Mouse (Mus musculus) layer of hippocampus, postnatal 14 days (tissue): ENCODE measurements around the gene Psmb1. TPM values are rescaled to one million over a fixed set of nuclear protein-coding genes. Genes with fewer than 3 reads are reported as not detected.
A peak's percentile ranks its signal among the peaks of the same experiment; 100 is the strongest.
"Not testable (repeated sequence)": the region's sequence is repeated elsewhere in the genome, so short reads cannot be mapped to it uniquely, and the experiment has no call there.

Experiments used
- DNase-seq, 2 experiments: peaks; one replicate each; pipeline ENCODE4 v3.0.0; 2021 to 2022; ENCODE audit warnings: low spot score in 2 of 2, mixed read lengths in 1 of 2
- total RNA-seq, 2 experiments: library from RNA; stranded (reverse); gene quantifications; 2 replicates each; pipeline ENCODE4 v1.2.3; 2021

Psmb1 gene
- total RNA-seq, 2 experiments from 2014 or later: 127 to 134 TPM

DNA sequence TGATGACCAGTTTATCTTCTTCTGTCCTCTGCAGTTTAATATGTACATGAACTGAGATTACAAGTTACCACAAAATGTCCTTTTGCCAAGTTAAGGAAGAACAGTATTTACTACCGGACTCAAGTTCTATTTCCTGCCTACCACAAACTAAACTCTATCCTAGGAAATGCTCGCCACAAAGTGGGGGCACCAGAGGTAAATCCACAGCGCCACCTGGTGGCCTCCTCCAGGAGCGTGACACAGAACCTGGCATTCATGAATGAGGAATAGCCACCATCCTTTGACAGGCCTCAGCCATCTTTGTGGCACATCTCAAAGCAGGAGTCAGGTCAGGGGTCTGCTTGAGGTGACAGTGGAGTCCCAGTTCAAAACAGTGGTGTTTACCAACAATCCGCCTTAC is 31.9 kb downstream of the Psmb1 start:
- peak; percentile 60 to 69 for DNase-seq

DNA sequence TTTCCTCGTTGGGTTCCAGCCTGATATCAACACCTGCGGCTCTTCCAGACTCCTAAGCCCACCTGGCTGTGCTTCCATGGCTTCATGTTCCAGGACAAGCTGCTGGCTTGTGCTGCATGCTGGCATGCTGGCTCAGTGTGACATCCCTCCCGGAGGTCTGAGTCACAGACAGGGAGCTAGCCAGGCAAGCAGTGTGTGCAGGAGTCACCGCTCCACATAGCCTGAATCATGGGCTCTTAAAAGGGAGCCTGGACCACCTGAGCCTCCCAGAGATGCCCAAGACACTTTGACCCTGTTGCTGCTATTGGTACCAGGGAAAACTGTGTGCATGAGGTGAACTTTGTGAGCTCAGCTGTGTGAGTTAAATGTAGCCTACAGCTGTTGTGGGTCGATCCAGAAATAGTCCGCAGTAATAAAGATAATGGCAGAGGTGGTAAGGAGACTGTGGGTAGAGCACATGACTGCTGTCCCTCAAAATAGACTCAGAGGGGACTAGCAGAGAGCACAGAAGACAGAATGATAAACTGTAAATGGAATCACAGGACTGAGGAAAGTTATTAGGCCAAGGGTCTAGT is 37.5 kb downstream of the Psmb1 start:
- no peak for DNase-seq

DNA sequence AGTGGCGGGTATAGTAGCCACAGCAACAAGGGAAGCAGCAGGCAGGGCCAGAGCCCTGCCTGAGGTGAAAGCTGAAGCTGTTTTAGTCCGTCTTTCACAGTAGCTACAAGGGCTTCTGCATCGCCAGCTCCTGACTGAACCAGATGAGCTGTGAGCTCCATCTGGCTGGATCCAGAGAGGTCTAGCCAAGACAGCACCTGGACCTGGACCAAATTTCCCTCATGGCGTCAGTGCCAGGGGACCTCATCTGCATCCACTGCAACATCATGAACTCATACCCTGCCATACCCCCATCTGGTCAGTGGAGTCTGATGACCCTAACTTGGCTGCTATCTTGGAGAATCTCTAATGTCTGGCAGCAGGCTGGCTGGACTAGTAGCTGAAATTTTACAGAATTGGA is 39.8 kb downstream of the Psmb1 start:
- peak in 1 of 2 experiments; percentile 37 for DNase-seq

DNA sequence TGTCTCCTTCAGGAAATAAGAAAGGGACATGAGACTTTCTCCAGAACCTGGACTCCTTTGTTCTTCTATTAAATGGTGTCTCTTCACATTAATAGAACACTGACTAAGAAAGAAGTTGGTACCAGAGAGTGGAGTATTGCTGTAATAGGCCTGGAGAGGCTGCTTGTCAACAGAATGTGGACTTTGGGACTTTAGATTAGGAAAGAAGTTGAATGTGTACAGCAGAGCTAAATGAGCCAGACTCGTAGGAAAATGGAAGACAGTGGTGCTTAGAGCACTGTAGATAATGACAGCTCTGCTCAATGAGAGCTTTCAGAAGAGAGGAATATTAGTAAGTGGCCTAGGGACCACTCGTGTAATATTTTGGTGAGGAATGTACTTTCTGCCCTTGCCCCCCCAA is 43.0 kb downstream of the Psmb1 start:
- DNase-seq: no peak

DNA sequence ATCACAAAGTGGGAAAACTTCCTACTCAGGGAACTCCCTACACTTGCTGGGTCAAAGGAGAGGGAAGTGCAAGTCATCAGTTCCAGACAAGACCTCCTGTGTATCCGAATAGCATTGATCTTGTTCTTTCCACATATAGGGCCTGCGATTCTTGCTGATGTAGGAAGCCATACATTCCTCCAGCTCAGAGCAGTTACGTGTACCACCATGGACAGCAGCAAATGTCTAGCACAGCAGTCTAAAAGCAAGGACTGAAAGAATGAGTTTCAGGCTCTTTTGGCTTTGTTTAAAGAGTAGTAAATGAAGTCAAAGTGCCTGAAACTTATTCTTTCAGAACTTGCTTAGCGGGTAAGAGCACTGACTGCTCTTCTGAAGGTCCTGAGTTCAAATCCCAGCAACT is 44.3 kb downstream of the Psmb1 start:
- DNase-seq: no peak

DNA sequence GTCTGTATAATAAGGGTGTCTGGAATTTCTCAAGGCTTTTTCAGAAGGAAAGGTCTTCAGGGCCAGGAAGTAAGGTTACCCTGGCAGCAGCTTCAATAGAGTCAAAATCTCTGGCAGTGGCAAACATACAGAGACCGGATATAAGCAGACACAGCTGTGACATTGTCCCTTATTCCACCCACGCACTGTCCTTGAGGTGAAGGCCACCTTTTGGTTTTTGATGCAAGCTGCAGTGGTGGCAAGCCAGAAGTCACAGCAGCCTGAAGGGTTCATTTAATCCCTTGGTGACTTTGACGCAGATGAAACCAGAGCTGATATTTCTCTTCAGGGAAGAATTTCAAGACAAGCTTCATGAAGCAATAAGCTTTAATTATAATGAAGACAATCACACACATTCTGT is 49.9 kb downstream of the Psmb1 start:
- DNase-seq: no peak

DNA sequence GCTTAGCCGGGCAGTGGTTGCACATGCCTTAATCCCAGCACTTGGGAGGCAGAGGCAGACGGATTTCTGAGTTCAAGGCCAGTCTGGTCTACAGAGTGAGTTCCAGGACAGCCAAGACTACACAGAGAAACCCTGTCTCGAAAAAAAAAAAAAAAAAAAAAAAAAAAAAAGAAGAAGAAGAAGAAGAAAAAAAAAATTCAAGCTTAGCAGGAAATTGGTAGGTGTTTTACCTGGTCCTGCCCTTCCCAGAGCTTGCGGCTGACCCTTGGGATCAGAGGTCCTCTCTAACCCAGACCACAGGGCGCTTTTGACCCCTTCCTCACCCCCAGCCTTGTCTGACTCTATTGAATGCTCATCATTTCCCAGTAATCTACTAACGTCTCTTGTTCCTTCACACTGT is 50.4 kb downstream of the Psmb1 start:
- not testable (repeated sequence) for DNase-seq

DNA sequence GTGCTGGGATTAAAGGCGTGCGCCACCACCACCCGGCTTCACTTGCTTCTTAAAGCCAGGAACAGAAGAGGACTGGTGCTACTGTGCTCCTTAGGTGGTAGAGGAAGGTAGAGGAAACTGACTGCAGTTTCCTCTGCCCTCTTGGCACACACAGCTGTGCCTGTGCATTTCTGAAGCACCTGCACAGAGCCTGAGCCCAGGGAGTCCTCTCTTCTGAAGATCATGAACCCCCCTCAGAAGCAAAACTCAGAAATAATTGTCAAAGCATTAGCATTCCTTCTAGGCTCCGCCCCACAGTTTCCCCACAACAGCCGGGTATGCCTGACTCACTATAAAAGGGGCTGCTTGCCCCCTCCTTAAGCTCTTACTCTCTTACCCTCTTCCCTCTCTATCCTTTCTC is 51.7 kb downstream of the Psmb1 start:
- no peak for DNase-seq

DNA sequence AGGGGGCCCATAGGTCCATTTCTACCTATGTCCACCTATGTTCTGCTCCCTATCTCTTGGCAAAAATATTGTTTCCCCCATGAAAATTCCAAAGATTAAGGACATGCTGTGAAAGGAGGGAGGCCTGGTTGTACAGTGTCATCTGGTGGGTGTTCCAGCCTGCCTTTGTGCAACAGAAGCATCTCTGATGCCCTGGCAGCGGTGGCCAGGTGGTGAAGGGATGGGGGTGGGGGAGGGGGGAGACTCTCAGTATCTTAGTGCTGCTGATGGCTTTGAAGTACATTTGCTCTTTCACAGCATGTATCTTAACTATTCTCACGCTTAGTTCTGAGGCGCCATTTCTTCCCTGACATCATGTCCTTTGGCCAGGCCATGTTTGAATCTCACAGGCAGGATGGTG is 54.1 kb downstream of the Psmb1 start:
- DNase-seq: no peak

DNA sequence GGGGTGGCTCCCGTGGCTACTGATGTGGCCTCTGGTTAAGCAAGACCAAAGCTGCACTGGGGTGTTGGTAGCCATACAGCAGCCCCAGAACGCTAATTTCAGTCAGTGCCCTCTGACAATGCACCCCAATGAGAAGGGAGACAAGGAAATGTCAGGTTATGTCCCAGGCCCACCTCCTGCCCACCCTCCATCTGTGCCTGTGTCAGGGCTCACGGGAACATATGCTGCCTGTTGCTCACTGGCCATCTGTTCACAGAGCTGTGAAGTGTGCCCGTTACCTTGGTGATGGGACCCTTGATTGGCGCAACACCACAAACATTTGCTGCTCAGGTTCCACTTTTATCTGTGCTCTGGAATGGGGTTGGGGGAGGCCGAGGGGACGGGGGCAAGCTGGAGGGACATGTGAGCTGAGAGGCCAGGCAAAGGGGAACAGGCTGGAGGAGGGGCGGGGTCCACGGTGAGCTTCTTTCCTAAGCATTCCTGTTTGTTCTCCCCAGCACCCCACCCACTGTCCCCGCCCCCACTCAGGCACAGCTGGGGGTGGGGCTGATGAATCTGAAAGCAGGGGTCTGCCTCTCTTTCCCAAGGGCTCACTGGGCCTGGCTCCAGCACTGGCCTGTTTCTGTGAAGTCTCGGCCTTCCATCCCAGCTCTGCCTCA is 59.0 kb downstream of the Psmb1 start:
- DNase-seq: peak; percentile 49 to 62

DNA sequence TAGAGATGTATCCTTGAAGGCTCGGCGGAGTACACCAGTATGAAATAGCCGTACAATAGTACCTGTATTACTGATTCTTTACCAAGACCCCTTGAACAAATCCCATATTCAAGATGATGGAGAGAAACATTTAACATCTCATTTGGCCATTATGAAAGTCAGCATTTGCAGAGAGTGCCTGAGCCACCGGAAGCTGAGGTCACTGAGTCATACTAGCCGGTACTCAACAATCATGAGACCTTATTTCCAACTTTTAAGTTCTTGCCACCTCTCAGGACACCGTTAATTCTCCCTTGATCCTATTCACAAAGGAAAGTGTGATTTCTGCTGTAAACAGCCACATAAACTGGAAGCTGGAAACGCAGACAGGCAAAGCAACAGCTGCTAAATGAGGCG is 59.5 kb downstream of the Psmb1 start:
- DNase-seq: no peak

DNA sequence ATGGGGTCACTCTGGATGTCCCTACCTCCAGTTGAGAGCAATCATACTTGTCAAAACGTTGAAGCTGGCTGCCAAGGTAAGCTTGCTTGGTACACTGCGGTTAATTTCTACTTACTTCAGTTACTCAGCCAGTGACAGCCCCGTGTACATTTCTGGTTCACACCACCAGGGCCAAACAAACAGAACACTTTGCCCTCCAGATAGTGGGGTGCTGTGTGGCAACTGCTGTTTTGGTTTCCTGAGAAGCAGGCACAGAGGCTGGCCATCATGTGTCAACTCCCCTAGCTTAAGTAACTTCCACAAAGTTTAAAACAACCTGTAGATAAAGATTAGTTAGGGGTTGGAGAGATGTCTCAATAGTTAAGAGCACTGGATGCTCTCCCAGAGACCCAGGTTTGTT is 64.8 kb downstream of the Psmb1 start:
- DNase-seq: no peak

DNA sequence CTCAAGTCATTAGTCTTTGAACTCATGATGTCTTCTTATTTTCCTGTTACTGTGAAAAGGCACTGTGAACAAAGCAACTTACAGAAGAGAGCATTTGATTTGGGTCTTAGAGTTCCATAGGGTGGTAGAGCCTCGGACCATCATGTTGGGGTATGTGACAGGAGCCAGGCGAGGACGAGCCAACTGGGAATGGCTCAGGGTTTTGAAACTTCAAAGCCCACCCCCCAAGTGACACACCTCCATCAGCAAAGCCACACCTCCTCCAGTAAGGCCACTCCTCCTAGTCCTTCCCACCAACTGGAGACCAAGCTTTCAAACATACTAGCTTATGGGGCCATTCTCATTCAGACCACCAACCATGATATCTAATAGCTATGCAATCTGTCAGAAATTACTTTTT is 67.5 kb downstream of the Psmb1 start:
- DNase-seq: no peak

DNA sequence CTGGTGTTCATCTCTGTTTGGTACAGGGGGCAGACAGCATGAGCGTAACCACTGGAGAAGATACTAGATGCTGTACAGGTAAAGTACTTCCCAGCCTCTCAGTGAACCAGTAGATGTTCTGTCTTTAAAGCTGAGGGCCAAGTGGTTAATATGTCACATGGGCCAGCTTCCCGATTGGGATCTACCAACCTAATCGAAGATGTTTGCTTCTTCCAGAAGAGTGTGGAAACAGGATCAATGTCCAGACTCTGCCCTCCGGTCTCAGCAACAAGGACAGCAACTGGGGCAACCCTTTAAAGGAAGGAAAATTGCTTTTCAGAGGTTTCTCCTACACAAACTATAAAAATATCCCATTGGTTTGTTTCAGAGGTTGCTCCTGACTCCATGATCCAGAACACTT is 68.0 kb downstream of the Psmb1 start:
- no peak for DNase-seq

DNA sequence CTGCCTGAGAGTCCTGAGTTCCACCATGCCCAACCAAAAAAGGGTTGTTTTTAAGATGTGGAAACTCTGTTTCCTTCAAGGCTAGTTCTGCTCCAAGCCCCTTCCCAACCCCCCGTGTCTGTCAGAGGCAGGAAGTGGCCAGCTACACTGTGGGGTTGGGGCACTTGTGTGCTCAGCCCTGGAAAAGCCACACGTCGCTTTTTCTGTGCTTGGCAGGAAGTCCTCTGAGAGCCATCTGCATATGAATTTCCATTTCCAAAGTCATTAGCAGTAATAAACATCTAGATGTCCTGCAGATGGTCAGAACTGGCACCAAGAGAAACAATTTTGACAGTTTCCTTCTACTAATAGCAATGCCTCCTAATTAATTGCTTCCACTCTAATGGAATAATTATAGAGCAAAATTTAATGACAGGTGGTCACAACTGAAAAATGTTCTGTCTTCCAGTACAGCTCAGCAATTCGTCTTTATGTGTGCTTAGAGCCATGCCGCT is 68.5 kb downstream of the Psmb1 start:
- peak; percentile 24 to 77 for DNase-seq

DNA sequence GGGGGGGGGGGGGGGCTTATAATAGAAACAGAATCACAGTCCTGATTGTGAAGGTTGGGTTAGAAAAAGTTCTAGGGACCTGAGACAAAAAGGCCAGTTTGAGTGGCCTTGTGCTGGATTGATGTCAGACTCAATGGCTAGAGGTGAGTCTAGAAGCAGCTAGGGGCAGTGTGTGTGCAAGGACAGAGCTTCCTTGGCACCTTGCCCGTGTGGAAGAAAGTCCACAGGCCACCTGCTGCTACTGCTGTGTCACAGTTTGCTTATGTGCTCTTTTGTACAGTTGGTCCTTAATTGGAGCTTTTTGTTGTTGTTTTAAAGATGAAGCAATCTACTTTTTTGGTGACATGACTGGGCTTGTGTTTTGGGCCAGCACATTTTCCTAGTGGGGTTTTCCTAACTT is 69.6 kb downstream of the Psmb1 start:
- no peak for DNase-seq

DNA sequence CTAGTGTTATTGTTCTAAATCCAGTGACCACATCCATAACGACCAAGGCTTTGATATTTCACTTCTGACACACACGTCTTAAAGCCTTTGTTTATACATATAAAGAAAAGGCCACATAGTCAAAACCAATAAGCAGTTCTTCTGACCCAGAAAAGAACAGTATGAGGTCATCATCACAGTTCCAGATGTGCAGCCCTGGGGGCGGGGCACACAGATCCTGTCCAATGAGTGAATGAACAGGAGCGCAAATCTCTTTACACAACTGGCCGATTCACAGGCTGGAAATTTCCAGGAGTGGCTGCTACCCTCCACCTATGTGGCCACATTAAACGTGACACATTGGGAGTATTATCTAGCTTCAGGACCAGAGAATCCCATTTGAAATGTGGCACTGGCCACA is 70.1 kb downstream of the Psmb1 start:
- no peak for DNase-seq

DNA sequence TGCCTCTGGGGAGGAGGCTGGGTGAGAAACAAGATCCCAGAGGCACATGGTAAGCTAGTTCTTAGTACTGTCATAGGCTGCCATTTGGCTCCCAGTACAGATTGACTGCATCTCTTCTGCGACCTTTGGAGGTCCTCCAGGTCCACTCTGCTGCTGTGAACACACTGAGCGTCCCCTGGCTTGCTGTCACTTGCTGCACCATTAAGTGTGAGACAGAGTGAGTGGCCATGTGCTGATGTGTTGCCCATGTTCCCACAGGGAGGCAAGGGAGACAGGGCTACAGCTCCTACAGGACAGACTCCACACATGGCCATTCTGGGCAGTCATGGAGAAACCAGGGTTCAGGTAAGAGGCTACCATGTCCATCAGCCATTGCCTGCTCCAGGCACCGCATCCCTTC is 73.6 kb downstream of the Psmb1 start:
- no peak for DNase-seq

Other genes with a start within 250 kb of the Psmb1 start
- 10 to 100 TPM; 10.6 to 12.3 TPM for gene Dll1, start 122.9 kb downstream of the Psmb1 start, total RNA-seq
- 10 to 100 TPM; 33.4 to 34.9 TPM for gene Fam120b, start 103.5 kb downstream of the Psmb1 start, total RNA-seq
- gene Tbp, start 137 bp upstream of the Psmb1 start, total RNA-seq: 10 to 100 TPM; 28.5 to 34.3 TPM
- 10 to 100 TPM; 15.1 to 20.0 TPM for gene Pdcd2, start 27.6 kb upstream of the Psmb1 start, total RNA-seq
- gene Prdm9, start 64.6 kb upstream of the Psmb1 start, total RNA-seq: 1 to 10 TPM; 2.8 to 3.7 TPM
- gene Chd1, start 205.2 kb upstream of the Psmb1 start, total RNA-seq: 10 to 100 TPM; 18.7 to 23.6 TPM